22 mouse cellular contexts compared by ENCODE assay signal in genomic region chr1:53839392-53839791, GRCm38 (mm10). TPM values are rescaled to one million over a fixed set of nuclear protein-coding genes. Genes with fewer than 3 reads are reported as not detected.
DNase-seq lines count a peak whose midpoint lies in the region; ATAC-seq and TF ChIP-seq lines count a peak whose summit lies in the region.
"Had no signal": no experiment of that assay in that cellular context is flagged by ENCODE, and none has a peak within 500 bp of the region (broad histone marks: within the 10 kb centered on the region; RNA-seq: fewer than 3 reads in every experiment).

No protein-coding gene starts in this region.

- TF ChIP-seq EP300 in CH12.LX (IDR thresholded peaks at IDR 0.05; ENCODE audit: low read length): peak; percentile 72; the same call in 1 of the 2 replicates

- H3K36me3 ChIP-seq in CH12.LX (replicated peaks in 1 of 2; ENCODE audit: control insufficient read depth in 1 of 2, insufficient read depth in 1 of 2, low read length in 1 of 2) (no peaks in the 10 kb centered on the region), macrophage (ENCODE audit: inconsistent target) (no peaks in the 10 kb centered on the region)
- no peaks in the 10 kb centered on the region for H3K36me3 ChIP-seq in small intestine, adult 2 months (ENCODE audit: control insufficient read depth, insufficient read depth, low read length)
- H3K36me3 ChIP-seq in forebrain, embryonic 16.5 days (ENCODE audit: control insufficient read depth, insufficient read depth): no peaks in the 10 kb centered on the region
- H3K36me3 ChIP-seq: embryonic facial prominence, embryonic 10.5 days; embryonic facial prominence, embryonic 12.5 days; forebrain, embryonic 10.5 days; forebrain, embryonic 12.5 days; G1E had no signal

- H3K27ac ChIP-seq in CH12.LX (ENCODE audit: insufficient read depth, low read depth) (peak overlapping the region; percentile 99), macrophage (0 out of 2 replicates have a peak overlapping the region, but pooled peaks have one; percentile 32)
- H3K27ac ChIP-seq in small intestine, adult 2 months (ENCODE audit: insufficient read depth, low read depth, low read length): peak overlapping the region; percentile 55
- H3K27ac ChIP-seq in forebrain, embryonic 16.5 days (ENCODE audit: low read length): no peak overlapping the region
- H3K27ac ChIP-seq: embryonic facial prominence, embryonic 12.5 days; forebrain, embryonic 10.5 days; forebrain, embryonic 12.5 days had no signal

- no peak for ATAC-seq in cerebellum, adult (ENCODE audit: insufficient number of reproducible peaks, low FRiP score, low TSS enrichment)
- no peak for ATAC-seq in forebrain, embryonic 16.5 days
- ATAC-seq: forebrain, embryonic 14.5 days; forebrain, postnatal 0 days had no signal

- H3K9ac ChIP-seq in CH12.LX (ENCODE audit: insufficient read depth, low read depth): peak overlapping the region; percentile 50
- H3K9ac ChIP-seq in forebrain, embryonic 16.5 days (replicated peaks; ENCODE audit: low read depth, low read length): no peak overlapping the region
- H3K9ac ChIP-seq: embryonic facial prominence, embryonic 12.5 days; forebrain, embryonic 12.5 days; forebrain, postnatal 0 days had no signal

- peak overlapping the region; percentile 97 for H3K4me2 ChIP-seq in CH12.LX (ENCODE audit: insufficient read depth, low read depth, poor library complexity, severe bottlenecking)
- H3K4me2 ChIP-seq in forebrain, embryonic 16.5 days (ENCODE audit: low read length): no peak overlapping the region
- H3K4me2 ChIP-seq: embryonic facial prominence, embryonic 12.5 days; forebrain, embryonic 12.5 days had no signal

- H3K4me1 ChIP-seq in CH12.LX (ENCODE audit: control insufficient read depth in 1 of 2, insufficient read depth in 2 of 2): peaks cover 13 to 42% of the 10 kb centered on the region in 2 experiments
- peaks cover 14% of the 10 kb centered on the region; the same call in 1 of the 2 replicates for H3K4me1 ChIP-seq in small intestine, adult 2 months (ENCODE audit: control insufficient read depth, insufficient read depth, insufficient read length, low read length)
- H3K4me1 ChIP-seq in forebrain, embryonic 16.5 days (replicated peaks; ENCODE audit: control insufficient read depth, insufficient read depth, low read length): no peaks in the 10 kb centered on the region
- H3K4me1 ChIP-seq: forebrain, embryonic 12.5 days had no signal

- H3K4me3 ChIP-seq in CH12.LX (replicated peaks in 1 of 3; ENCODE audit: low read depth in 2 of 3, low read length in 2 of 3, poor library complexity in 1 of 3) (peak overlapping the region in 1 of 3 experiments; percentile 17), macrophage (ENCODE audit: inconsistent target) (no peak overlapping the region)
- H3K4me3 ChIP-seq in small intestine, adult 2 months (ENCODE audit: low read depth, low read length): no peak overlapping the region
- H3K4me3 ChIP-seq in forebrain, embryonic 16.5 days (replicated peaks; ENCODE audit: low read length): no peak overlapping the region
- H3K4me3 ChIP-seq: embryonic facial prominence, embryonic 10.5 days; embryonic facial prominence, embryonic 12.5 days; erythroblast, embryonic 14.5 days; forebrain, embryonic 10.5 days; forebrain, embryonic 12.5 days had no signal

- WGBS in macrophage (ENCODE audit: missing documents): 89% methylated on average over 2 of the region's 2 CpGs
- WGBS in small intestine, adult 2 months: 73% methylated on average over 2 of the region's 2 CpGs
- WGBS in forebrain, embryonic 16.5 days: 84% methylated on average over 2 of the region's 2 CpGs

- in situ Hi-C loops in CH12.LX (cut with MboI; ENCODE audit: low pct_ligation_motif_present, low pct_unique_long_range_greater_than_20kb, low sequenced_read_pairs): no loop called here

- no peak for TF ChIP-seq POLR2A in CH12.LX (IDR thresholded peaks at IDR 0.05; ENCODE audit: low read depth, low read length)
- no peak for TF ChIP-seq POLR2A in small intestine, adult 2 months (IDR thresholded peaks at IDR 0.05; ENCODE audit: low read depth, low read length)

- dilution Hi-C loops in CH12.LX (cut with MboI; ENCODE audit: extremely low pct_ligation_motif_present, extremely low pct_unique_long_range_greater_than_20kb, low sequenced_read_pairs): no loop called here

- no peaks in the 10 kb centered on the region for H3K79me2 ChIP-seq in CH12.LX (replicated peaks; ENCODE audit: control insufficient read depth, extremely low read depth, insufficient read depth, poor library complexity, severe bottlenecking)
- H3K79me2 ChIP-seq in macrophage (ENCODE audit: inconsistent target): no peaks in the 10 kb centered on the region

- no peaks in the 10 kb centered on the region for H3K27me3 ChIP-seq in CH12.LX (replicated peaks)
- H3K27me3 ChIP-seq in small intestine, adult 2 months (ENCODE audit: control insufficient read depth, insufficient read depth, low read length): no peaks in the 10 kb centered on the region
- no peaks in the 10 kb centered on the region for H3K27me3 ChIP-seq in forebrain, embryonic 16.5 days (replicated peaks; ENCODE audit: control insufficient read depth, insufficient read depth, low read length)
- H3K27me3 ChIP-seq: embryonic facial prominence, embryonic 12.5 days; forebrain, embryonic 12.5 days had no signal

- TF ChIP-seq RAD21 in CH12.LX (IDR thresholded peaks at IDR 0.05; ENCODE audit: low read depth, low read length): no peak

- DNase-seq in CH12.LX (ENCODE audit: extremely low read depth) (no peak), NIH3T3 (ENCODE audit: low read depth) (peak; percentile 23)
- no peak for DNase-seq in left cerebral cortex, adult 9 months (ENCODE audit: low spot score in 2 of 2)
- DNase-seq: adrenal gland, adult 2 months; adrenal gland, postnatal 10 days; adrenal gland, postnatal 25 days; cerebellum, adult 11-12 months; cerebellum, adult 2 months; cerebellum, adult 9-10 months; cerebellum, postnatal 14 days; forebrain, postnatal 0 days had no signal

- TF ChIP-seq CTCF in CH12.LX (conservative IDR thresholded peaks at IDR 0.05 in 1 of 2, IDR thresholded peaks at IDR 0.05 in 1 of 2; ENCODE audit: low read depth in 2 of 2, low read length in 2 of 2): no peak
- no peak for TF ChIP-seq CTCF in small intestine, adult 2 months (IDR thresholded peaks at IDR 0.05; ENCODE audit: extremely low read depth, insufficient read length, insufficient replicate concordance, low read depth, low read length)

- no peaks in the 10 kb centered on the region for H3K9me3 ChIP-seq in CH12.LX (replicated peaks; ENCODE audit: low read length)
- H3K9me3 ChIP-seq in forebrain, embryonic 16.5 days (ENCODE audit: control insufficient read depth, low read length): no peaks in the 10 kb centered on the region
- H3K9me3 ChIP-seq: embryonic facial prominence, embryonic 10.5 days; embryonic facial prominence, embryonic 12.5 days; forebrain, embryonic 10.5 days; forebrain, embryonic 12.5 days; G1E had no signal

TF ChIP-seq in CH12.LX, 34 proteins besides CTCF, POLR2A, EP300 and RAD21 (continues in another document):
- TF ChIP-seq JUND (conservative IDR thresholded peaks at IDR 0.05; ENCODE audit: low read depth, low read length) (0 out of 2 replicates have a peak, but pooled peaks have one; percentile 31), MAFK (IDR thresholded peaks at IDR 0.05; ENCODE audit: insufficient replicate concordance, low read length) (peak; percentile 42; the same call in 1 of the 2 replicates), MEF2A (IDR thresholded peaks at IDR 0.05; ENCODE audit: borderline replicate concordance, low read depth, low read length) (peak; percentile 55; the same call in 1 of the 2 replicates), ZNF384 (IDR thresholded peaks at IDR 0.05; ENCODE audit: low read depth, low read length) (peak; percentile 24; the same call in 1 of the 2 replicates), TCF12 (IDR thresholded peaks at IDR 0.05; ENCODE audit: low read depth, low read length) (peak; percentile 54; the same call in 1 of the 2 replicates), JUN (IDR thresholded peaks at IDR 0.05; ENCODE audit: insufficient read depth, low read depth, low read length) (no peak), ZKSCAN1 (IDR thresholded peaks at IDR 0.05; ENCODE audit: borderline replicate concordance, low read depth, low read length) (no peak), NELFE (IDR thresholded peaks at IDR 0.05; ENCODE audit: low read depth, low read length) (peak; percentile 38; the same call in 1 of the 2 replicates), GABPA (IDR thresholded peaks at IDR 0.05; ENCODE audit: insufficient replicate concordance, low read depth, low read length) (no peak), E2F4 (IDR thresholded peaks at IDR 0.05; ENCODE audit: insufficient replicate concordance, low read depth, low read length) (0 out of 2 replicates have a peak, but pooled peaks have one; percentile 30), ZMIZ1 (IDR thresholded peaks at IDR 0.05; ENCODE audit: low read depth, low read length) (no peak), IRF4 (IDR thresholded peaks at IDR 0.05; ENCODE audit: low read depth, low read length) (peak; percentile 87), MYC (IDR thresholded peaks at IDR 0.05; ENCODE audit: low read depth, low read length) (no peak), SMC3 (IDR thresholded peaks at IDR 0.05; ENCODE audit: low read depth, low read length) (peak; percentile 14; the same call in 1 of the 2 replicates), CHD1 (IDR thresholded peaks at IDR 0.05; ENCODE audit: low read depth, low read length) (peak; percentile 85), TBP (conservative IDR thresholded peaks at IDR 0.05; ENCODE audit: low read depth, low read length) (no peak), KAT2A (IDR thresholded peaks at IDR 0.05; ENCODE audit: insufficient replicate concordance, low read length) (no peak), USF1 (IDR thresholded peaks at IDR 0.05; ENCODE audit: low read depth, low read length) (no peak), CHD2 (IDR thresholded peaks at IDR 0.05; ENCODE audit: low read length) (peak; percentile 84), POLR2AphosphoS2 (IDR thresholded peaks at IDR 0.05; ENCODE audit: low read depth, low read length) (no peak), ZC3H11A (IDR thresholded peaks at IDR 0.05; ENCODE audit: low read depth, low read length) (no peak), SIN3A (IDR thresholded peaks at IDR 0.05; ENCODE audit: low read length) (no peak)

RNA-seq across cellular contexts. Expression of gene Stk17b, which starts 54.4 kb away (rescaled TPM):
- total RNA-seq in CH12.LX (2012; rRNA removed): 25.2 and 27.7 TPM in 2 replicates
- 58.6 and 70.5 TPM in 2 replicates for total RNA-seq in CH12.LX (2014; rRNA removed)
- polyA plus RNA-seq in CH12.LX (2012; ENCODE audit: insufficient read length, low read depth): 42.9 and 46.3 TPM in 2 replicates
- 100 to 1,000 TPM in 3 of 26 experiments, 10 to 100 TPM in 23; 17.8 to 199 (median 53.6) TPM for total RNA-seq in macrophage (2018; cell fraction: chromatin; rRNA removed)
- 10 to 100 TPM; 35.9 to 96.2 (median 56.5) TPM for total RNA-seq in macrophage (2018; cell fraction: cytosol; rRNA removed)
- total RNA-seq in macrophage (2018; cell fraction: nucleus; rRNA removed): 100 to 1,000 TPM in 5 of 26 experiments, 10 to 100 TPM in 21; 20.2 to 163 (median 49.6) TPM
- polyA plus RNA-seq in macrophage (2018): 43.6 to 76.9 TPM (median 51.4 TPM) in 3 replicates
- 1.3 and 11.0 TPM in 2 replicates for polyA plus RNA-seq in small intestine, adult 2 months (2012; rRNA removed)
- 4.9 and 6.0 TPM in 2 replicates for polyA plus RNA-seq in forebrain, embryonic 16.5 days (2015; fragmentation: Nextera tagmentation; extraction: Ambion mirVana)
